Mouse (Mus musculus) monocyte, adult 5-6 weeks (primary cell): ENCODE results near the gene Gabbr1. TPM values are rescaled to one million over a fixed set of nuclear protein-coding genes. Genes with fewer than 3 reads are reported as not detected.

Experiments used
- ATAC-seq: fragments of 153-309, 156-312 bp; replicated peaks from 2 replicates; pipeline ENCODE4 v1.8.0; 2017; ENCODE audit warnings: mild to moderate bottlenecking; ENCODE audit not compliant: low TSS enrichment, insufficient number of reproducible peaks, severe bottlenecking, poor library complexity, low FRiP score
- total RNA-seq: library from RNA; stranded (forward); fragments of 200-1000, 200-491, 200-594 nt; gene quantifications from 3 replicates; pipeline ENCODE4 v1.2.3, GENCODE M21; 2017

Gabbr1 gene
- total RNA-seq, 1 experiment from 2014 or later = 24.2 TPM

DNA sequence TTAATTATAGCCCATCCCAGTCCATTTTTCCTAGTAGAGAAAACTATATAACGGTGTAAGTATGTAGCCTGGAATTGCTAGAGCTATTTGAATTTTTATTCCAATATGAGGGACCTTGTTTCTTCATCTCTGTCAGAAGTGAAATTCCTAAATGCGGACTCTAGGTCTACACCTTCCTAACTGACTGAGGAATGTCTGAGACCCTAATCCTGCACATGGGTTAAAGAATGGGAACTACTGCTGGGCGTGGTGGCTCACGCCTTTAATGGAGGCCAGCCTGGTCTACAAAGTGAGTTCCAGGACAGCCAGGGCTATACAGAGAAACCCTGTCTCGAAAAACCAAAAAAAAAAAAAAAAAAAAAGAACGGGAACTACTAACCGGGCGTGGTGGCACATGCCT lies 16.6 kb upstream of the Gabbr1 start:
- no peak for ATAC-seq

DNA sequence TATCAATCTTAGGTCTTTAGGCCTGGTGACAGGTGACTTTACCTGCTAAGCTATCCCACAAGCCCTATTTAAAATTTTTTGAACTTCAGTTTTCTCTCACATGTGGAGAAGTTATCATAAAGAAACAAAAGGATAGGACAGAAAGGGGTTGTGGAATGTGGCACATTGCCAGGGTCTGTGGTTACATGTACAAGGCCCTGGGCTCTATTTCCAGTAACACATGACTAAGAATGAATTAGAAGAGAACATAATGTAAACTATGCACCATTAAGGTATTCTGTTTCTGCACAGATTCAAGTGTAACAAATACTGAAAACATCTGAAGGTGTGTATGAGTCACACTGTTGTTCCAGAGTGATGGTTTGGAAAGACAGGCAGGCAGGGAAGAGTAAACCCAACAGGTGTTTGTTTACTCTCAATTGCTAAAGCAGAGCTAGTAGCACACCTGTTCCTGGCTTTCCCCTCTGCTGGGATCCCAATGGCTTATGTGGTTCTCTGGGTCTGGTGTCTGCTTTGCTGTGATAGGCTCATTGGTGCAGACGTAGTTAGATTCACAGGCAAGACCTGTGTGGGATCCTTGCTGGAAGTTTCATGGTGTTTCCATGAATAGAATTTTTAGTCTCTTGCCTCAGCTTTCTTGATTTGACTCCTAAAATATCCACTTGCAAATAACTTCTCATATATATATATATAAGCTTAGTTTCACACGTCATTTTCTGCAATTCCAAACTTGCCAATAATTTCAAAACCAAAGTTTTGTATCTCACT lies 6.5 kb upstream of the Gabbr1 start:
- no peak for ATAC-seq

DNA sequence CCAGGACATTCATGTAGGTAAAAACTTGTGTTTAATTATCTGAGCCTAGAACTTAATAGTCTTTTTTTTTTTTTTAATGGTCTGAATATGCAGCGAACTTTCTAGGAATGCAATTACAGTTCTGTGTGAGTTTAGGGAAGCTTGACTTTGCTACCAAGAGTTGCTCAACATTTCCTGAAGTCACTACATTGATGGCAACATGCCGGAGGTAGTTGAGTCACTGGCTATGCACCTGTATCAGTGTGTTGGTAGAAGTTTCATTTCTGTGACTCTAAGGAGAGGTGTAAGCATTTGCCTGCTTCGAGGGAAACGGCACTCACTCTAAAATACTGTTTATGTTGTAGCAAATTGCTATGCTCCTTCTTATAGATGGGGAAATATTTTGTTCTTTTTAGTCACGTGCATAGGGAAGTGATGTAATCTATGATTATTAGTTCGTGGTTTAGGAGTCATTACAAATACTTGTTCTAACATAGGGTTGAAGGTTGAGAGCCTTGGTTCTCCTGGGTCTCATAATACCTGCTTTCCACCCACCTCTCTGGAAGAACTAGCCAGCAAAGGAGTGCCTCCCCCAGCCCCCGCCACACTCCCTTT lies 1.0 kb upstream of the Gabbr1 start:
- 0 out of 2 replicates have a peak, but pooled peaks have one; percentile 31 for ATAC-seq

DNA sequence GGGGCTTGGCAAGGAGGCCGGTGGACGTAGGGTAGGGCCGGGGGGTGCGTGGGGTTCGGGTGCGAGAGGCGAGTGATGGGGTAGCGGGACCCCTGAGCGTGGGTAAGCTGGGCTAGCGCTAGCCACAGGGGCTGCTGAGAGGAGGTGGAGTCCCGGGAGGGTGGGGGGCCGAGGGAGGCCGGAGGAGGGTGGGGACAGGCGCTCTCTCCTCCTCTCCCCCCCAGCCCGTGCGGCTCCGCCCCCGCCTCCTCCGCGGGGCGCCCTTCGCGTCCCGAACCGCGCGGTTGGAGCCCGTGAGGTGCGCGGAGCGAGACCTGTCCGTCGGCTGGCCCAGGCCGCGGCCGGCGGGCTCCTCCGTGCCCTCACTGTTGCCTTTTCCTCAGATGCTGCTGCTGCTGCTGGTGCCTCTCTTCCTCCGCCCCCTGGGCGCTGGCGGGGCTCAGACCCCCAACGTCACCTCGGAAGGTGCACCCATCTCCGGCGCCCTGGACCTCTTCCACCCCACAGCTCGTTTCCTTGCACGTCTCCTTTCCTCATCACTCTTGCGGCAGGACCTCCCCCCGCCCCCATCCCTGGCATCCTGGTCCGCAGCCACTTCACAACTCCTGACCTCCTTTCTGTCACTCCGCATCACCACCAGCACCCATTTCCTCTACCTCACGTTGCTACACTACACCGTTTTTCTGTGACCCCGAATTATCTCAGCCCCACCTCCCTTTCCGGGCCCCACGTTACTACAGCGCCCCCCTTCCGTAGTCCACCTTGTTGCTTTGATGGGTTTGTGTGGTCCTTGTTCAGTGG lies 746 bp downstream of the Gabbr1 start:
- peak; percentile 36; the same call in 1 of the 2 replicates for ATAC-seq

DNA sequence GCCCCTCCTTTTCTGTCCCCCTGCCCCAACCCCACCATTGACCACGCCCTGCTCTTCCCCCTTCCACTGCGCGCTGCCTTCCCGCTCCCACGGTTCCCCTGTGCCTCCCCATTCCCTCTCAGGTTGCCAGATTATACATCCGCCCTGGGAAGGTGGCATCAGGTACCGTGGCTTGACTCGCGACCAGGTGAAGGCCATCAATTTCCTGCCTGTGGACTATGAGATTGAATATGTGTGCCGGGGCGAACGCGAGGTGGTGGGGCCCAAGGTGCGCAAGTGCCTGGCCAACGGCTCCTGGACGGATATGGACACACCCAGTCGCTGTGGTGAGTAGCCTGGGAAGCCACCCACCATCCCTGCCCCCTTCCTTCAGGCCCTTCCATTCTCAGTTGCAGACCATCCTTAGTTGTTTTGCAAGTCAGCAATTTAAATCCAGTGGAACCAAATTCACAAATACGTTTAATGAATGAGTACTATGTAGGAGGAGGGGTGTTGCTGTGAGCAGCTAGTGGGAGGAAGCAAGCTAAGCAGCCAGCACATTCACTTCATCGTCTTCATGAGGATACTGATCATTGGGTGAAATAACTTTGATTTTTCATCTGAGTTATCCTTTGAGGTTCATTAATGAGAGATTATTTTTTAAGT lies 1.7 kb downstream of the Gabbr1 start:
- no peak for ATAC-seq

DNA sequence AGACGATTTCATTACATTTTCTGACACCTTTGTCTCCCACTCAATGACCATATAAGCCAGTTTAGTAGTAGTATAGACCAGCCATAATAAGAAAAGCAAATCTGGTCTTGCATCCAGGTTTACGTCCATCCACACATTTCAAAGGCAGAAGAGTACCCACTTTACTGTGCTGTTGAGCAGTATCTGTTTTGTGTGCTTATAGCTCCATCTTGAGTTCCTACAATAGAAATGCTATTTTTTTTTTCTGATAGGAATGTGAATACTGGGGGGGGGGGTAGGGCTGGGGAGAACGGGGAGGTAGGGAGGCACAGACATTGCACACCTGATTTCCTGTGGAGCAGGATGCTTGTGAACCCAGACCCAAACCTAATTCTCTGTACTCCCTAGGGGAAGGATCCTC lies 2.2 kb downstream of the Gabbr1 start:
- no peak for ATAC-seq

DNA sequence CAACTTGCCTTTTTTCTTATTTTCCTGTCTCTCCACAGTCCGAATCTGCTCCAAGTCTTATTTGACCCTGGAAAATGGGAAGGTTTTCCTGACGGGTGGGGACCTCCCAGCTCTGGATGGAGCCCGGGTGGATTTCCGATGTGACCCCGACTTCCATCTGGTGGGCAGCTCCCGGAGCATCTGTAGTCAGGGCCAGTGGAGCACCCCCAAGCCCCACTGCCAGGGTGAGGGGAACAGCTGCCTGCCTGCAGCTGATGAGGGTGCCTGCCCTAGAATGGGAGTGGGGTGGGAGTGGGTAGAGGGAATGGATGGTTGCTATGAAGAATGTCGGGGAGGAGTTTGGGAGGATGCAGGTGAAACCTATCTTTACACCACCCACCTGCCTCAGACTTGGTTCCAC lies 2.6 kb downstream of the Gabbr1 start:
- no peak for ATAC-seq

DNA sequence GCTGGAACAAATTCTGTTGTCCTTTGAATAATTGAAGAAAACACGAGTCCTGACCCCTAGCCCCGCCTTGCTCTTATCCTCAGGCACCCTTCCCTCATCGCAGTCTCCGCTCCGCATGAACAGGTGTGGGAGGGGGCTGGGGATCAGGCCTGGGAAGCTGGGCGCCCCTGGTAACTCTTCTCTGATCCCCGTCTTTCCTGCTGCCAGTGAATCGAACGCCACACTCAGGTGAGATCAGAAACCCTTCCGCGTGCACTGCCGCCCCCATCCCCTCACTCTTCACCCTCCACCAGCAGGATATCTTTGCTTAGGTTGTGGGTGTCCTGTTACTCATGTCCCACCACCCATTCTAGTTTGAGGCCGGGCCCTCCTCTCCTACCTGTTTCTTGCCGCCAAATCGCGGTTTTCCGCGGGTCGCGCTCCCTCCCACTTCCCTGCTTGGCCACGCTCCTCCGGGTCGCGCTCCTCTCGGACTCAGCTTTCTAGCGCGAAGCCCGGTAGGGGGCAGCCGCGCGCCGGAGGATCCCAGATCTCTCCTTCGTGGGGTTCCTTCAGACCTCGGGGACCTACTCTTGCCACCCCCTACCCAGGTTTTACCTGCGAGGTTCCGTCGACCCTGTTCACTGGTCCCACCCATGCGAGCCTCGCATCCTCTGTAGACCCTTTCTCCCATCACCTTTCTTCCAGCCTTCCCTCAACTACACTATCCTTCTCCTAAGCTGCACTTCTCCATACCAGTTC lies 4.0 kb downstream of the Gabbr1 start:
- no peak for ATAC-seq

DNA sequence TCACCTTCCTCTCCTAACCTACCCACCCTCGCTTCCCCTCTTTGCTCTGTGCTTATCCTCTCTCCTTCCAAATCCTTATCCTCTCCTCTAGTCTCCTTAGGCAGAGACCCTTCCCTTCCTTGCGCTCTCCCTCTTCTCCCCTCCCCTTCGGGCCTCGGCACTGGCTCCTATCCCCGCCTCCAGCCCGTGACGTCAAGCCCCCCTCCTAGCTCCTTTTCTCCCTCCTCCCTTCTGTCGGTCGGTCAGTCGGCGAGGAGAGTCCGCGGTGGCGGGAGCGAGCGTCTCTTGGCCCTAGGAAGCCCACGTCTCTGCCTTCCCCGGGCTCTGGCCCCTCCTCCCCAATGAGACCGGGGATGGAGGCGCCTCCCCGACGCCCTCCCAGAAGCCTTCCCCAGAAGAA lies 4.6 kb downstream of the Gabbr1 start:
- ATAC-seq = no peak

DNA sequence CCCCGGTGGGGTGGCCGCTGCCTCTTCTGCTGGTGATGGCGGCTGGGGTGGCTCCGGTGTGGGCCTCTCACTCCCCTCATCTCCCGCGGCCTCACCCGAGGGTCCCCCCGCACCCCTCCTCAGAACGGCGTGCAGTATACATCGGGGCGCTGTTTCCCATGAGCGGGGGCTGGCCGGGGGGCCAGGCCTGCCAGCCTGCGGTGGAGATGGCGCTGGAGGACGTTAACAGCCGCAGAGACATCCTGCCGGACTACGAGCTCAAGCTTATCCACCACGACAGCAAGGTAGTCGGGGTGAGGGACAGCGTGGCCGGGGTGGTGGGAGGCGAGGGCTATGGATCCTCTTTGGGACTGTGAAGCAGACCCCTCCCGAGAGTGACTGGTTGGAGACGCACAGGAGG lies 5.1 kb downstream of the Gabbr1 start:
- no peak for ATAC-seq

DNA sequence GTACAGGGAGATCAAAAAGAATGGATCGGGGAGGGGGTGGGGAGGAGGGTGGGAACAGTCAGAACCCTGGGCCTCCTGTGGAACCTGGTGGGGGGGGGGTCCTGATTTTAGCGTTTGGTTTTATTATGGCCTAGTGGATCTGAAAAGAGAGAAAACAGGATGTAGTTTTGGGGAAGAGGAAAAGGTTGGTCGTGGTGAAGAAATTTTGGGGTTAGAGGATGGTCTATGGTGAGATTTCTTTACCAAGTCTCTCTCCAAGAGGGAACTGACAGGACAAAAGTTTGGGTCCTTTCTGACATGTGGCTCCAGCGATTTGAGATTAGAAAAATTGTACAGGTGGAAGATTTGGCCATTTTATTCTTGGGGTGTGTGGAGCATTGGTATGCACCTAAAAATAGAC lies 6.0 kb downstream of the Gabbr1 start:
- no peak for ATAC-seq

DNA sequence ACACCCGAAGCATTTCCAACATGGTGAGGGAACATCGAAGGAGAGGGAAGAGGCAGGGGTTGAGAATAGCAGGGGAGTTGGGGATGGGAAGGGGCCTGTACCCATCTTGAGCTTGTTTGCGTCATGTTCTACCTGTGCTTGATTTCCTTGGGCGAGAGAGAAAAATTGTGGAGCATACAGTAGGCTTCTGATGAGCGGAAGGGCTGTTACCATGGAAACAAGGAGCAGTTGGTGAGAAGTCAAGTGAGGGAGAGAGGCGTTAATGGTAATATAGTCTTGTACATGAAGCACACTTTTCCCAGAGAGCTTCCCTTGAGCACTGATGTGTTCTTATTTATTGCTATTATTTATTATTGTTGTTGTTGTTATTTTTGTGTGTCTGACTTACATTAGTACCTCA lies 11.2 kb downstream of the Gabbr1 start:
- ATAC-seq = no peak

DNA sequence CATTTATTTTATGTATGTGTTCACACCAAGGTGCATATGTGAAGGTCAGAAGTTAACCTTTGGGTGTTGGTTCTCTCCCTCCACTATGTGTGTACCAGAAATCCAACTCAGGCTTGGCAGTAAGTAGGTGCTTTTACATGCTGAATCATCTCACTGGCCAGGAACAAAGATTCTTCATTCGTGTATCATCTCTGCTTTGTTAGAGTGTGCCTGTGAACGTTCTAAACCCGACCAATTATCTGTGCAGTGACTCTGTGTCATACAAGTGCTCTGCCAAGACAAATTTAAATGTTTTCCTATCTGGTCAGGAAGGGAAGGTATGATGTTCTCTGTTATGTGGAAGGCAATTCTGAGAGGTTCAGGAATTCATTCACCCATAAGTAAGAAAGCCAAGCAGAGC lies 15.7 kb downstream of the Gabbr1 start:
- no peak for ATAC-seq

DNA sequence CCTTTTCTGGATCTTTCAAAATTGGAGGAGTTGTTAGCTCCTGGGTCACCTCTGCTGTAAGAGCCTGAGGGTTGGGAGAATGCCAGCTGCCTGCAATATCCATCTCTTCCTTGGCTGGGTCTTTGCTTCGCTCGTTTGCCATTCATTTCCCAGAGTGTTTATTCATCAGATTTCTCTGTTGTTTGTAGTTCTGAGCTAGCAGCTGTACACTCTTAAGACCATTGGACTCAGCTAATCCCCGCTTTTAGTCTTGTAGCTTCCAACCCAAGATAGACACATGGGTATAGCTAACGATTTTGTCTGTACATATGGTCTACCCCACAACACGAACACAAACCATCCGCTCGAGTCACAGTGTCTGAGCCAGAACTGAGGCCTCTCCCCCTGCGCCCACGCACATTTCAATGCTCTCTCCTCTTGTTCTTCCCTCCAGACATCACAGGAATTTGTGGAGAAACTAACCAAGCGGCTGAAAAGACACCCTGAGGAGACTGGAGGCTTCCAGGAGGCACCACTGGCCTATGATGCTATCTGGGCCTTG lies 16.4 kb downstream of the Gabbr1 start:
- no peak for ATAC-seq

DNA sequence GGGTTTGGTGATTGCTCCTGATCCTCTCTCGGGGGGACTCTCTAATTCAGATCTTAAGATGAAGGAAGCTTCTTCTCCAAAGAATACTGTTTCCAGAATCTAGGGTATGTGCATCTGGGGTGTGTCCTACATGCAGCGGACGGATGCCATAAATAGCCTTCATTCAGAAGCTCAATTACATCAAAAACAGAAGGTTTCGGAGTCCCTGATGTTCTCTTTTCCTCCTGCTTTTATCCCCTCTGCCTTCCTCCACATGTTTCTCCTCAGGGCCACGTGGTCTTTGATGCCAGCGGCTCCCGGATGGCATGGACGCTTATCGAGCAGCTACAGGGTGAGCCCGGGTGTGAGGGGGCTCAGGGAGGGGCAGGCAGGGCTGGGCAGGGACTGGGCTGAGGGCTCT lies 17.3 kb downstream of the Gabbr1 start:
- ATAC-seq = no peak

DNA sequence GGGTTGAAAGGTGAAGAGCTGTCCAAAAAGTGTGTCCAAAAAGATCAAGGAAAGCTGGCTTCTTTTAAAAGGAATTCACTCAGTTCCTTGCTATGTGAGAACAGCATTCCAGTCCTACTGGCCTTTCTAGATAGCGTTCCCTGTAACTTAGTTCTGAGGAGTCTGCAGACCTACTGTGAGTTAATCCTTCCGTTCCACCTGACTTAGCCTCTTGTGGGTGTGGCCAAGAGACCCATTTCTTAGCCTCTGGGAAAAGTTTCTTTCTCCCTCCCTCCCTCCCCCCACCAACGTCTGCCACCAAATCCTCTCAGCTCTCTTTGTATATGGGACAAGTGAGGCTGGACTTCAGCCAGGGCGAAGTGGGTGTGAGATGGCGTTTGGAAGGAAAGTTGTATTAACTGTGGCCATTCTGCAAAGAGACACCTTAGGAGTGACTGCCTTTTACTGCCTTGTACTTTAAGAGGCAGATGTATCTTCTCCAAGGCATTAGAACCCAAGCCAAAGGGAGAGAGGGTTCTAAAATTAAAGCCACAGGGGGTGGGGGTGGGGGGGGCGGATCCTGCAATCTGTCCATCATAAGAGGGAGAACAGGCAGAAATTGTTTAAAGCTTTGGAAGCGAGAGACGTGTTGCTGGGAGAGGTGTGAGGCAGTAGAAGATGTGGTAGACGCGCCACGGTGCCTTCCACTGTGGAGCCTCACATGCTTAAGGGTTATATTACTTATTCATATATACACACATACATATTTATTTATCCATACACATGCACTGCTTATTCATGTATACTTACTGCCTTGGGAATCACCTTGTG lies 18.1 kb downstream of the Gabbr1 start:
- no peak for ATAC-seq

DNA sequence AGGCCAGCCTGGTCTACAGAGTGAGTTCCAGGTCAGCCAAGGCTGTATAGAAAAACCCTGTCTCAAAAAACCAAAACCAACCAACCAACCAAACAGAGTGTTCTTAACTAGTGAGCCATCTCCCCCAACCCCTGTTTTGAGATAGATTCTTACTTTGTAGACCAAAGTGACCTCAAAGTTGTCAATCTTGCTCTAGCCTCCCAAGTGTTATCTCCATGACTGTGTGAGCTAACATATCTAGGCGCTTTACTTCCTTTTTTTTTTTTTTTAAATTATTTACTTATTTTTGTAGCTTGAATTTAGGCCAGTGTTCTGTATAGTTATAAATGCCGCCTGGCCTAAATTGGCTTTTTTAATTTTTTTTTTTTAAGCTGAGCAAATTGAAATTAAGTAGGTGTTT lies 20.2 kb downstream of the Gabbr1 start:
- no peak for ATAC-seq

DNA sequence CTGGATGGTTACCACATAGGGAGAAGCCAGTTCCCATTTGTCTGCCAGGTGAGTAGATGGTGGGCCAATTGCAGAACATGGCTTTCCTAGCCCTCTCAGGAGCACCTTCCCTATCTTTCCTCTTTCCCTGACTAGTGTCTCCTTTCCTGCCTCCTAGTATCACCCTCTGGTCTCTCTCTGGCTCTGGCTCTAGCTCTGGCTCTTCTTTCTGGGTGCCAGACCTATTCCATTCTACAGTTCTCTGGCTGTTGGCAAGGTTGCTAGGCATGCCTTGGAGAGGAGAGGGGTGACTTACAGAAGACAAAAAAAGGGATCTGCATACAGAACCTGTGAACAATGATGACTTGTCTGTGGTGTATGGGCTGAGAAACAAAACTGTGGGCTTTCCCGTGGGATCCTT lies 22.1 kb downstream of the Gabbr1 start:
- ATAC-seq = no peak
